Mouse (Mus musculus): ENCODE measurements at regions not wholly inside any gene's neighbourhood (a gene's known extent, or its start where the extent isn't known, plus 50 kb on each side); places are given as distances from the start of the nearest gene placed in this dataset.
A peak's percentile ranks its signal among the peaks of the same experiment; 100 is the strongest.

- no peak for DNase-seq
These were observed 119.8 kb upstream of the Cblb start for GRCm38 (mm10) chr16:51911109-51911765.

GRCm38 (mm10) chr16:51915034-51915928 lies 115.7 kb upstream of the Cblb start:
- DNase-seq: no peak

- DNase-seq: no peak
These were observed 115.1 kb upstream of the Cblb start for GRCm38 (mm10) chr16:51915929-51916308.

- no peak for DNase-seq
These were observed 114.7 kb upstream of the Cblb start for GRCm38 (mm10) chr16:51916337-51916736.

- peak; percentile 4 for DNase-seq
These were observed 114.2 kb upstream of the Cblb start for GRCm38 (mm10) chr16:51916820-51917219.

- DNase-seq: no peak
These were observed 113.5 kb upstream of the Cblb start for GRCm38 (mm10) chr16:51917540-51917939.

GRCm38 (mm10) chr16:51921025-51921424 lies 110.0 kb upstream of the Cblb start:
- no peak for DNase-seq

- no peak for DNase-seq
These were observed 108.4 kb upstream of the Cblb start for GRCm38 (mm10) chr16:51922589-51922988.

GRCm38 (mm10) chr16:51925639-51926038 lies 105.4 kb upstream of the Cblb start:
- no peak for DNase-seq

GRCm38 (mm10) chr16:51933122-51933521 lies 97.9 kb upstream of the Cblb start:
- no peak for DNase-seq

- DNase-seq: no peak
These were observed 97.1 kb upstream of the Cblb start for GRCm38 (mm10) chr16:51933965-51934364.

GRCm38 (mm10) chr16:51937298-51937697 lies 93.7 kb upstream of the Cblb start:
- peak; percentile 53 for DNase-seq

GRCm38 (mm10) chr16:51939061-51939460 lies 92.0 kb upstream of the Cblb start:
- DNase-seq: no peak

- DNase-seq: no peak
These were observed 90.5 kb upstream of the Cblb start for GRCm38 (mm10) chr16:51940574-51940973.

GRCm38 (mm10) chr16:51942431-51943130 lies 88.4 kb upstream of the Cblb start:
- DNase-seq: no peak

GRCm38 (mm10) chr16:51967051-51967845 lies 63.8 kb upstream of the Cblb start:
- DNase-seq: no peak

All from right cerebral cortex, adult 18-20 months (tissue).